Mouse (Mus musculus) cerebellum, adult 11 months (tissue): ENCODE measurements around the gene Erbb4.

Source experiments
- DNase-seq: peaks from one replicate; pipeline ENCODE4 v3.0.0; 2022

Erbb4 gene

GRCm38 (mm10) chr1:69024858-69025257, 83.0 kb downstream of the Erbb4 start:
- DNase-seq: no peak

GRCm38 (mm10) chr1:69023157-69023925, 84.5 kb downstream of the Erbb4 start:
- DNase-seq: no peak

GRCm38 (mm10) chr1:69009800-69010505, 97.9 kb downstream of the Erbb4 start:
- no peak for DNase-seq

- DNase-seq: no peak
Observed at GRCm38 (mm10) chr1:69001371-69001770, 106.5 kb downstream of the Erbb4 start.

- DNase-seq: no peak
Observed at GRCm38 (mm10) chr1:68979251-68979650, 128.6 kb downstream of the Erbb4 start.

- no peak for DNase-seq
Observed at GRCm38 (mm10) chr1:68978571-68978970, 129.3 kb downstream of the Erbb4 start.

- DNase-seq: no peak
Observed at GRCm38 (mm10) chr1:68973355-68974127, 134.3 kb downstream of the Erbb4 start.

GRCm38 (mm10) chr1:68964127-68964526, 143.7 kb downstream of the Erbb4 start:
- no peak for DNase-seq

GRCm38 (mm10) chr1:68961365-68962116, 146.3 kb downstream of the Erbb4 start:
- DNase-seq: no peak

GRCm38 (mm10) chr1:68956766-68957533, 150.9 kb downstream of the Erbb4 start:
- DNase-seq: no peak

- DNase-seq: no peak
Observed at GRCm38 (mm10) chr1:68955482-68955881, 152.4 kb downstream of the Erbb4 start.

- DNase-seq: no peak
Observed at GRCm38 (mm10) chr1:68943141-68943540, 164.7 kb downstream of the Erbb4 start.

GRCm38 (mm10) chr1:68934804-68935203, 173.1 kb downstream of the Erbb4 start:
- DNase-seq: no peak

- DNase-seq: no peak
Observed at GRCm38 (mm10) chr1:68933330-68934065, 174.4 kb downstream of the Erbb4 start.

- DNase-seq: no peak
Observed at GRCm38 (mm10) chr1:68917828-68918227, 190.0 kb downstream of the Erbb4 start.

- no peak for DNase-seq
Observed at GRCm38 (mm10) chr1:68892041-68892440, 215.8 kb downstream of the Erbb4 start.

- peak; percentile 72 for DNase-seq
Observed at GRCm38 (mm10) chr1:68886823-68887222, 221.0 kb downstream of the Erbb4 start.

- DNase-seq: no peak
Observed at GRCm38 (mm10) chr1:68874954-68875353, 232.9 kb downstream of the Erbb4 start.

- DNase-seq: no peak
Observed at GRCm38 (mm10) chr1:68873635-68874020, 234.2 kb downstream of the Erbb4 start.

GRCm38 (mm10) chr1:68872976-68873634, 234.8 kb downstream of the Erbb4 start:
- no peak for DNase-seq

GRCm38 (mm10) chr1:68860341-68860740, 247.5 kb downstream of the Erbb4 start:
- no peak for DNase-seq
